Mouse (Mus musculus) gastrocnemius, adult 2 months (tissue): Measurements from ENCODE around the gene Trpm3. TPM values are rescaled to one million over a fixed set of nuclear protein-coding genes. Genes with fewer than 3 reads are reported as not detected.

Source experiments
- DNase-seq: peaks from one replicate; pipeline ENCODE4 v3.0.0; 2022
- H3K27ac ChIP-seq: fragments of 200-600 bp; 2 replicates; pipeline ENCODE4 v1.8.1; 2022; ENCODE audit warnings: mild to moderate bottlenecking
- H3K4me3 ChIP-seq: fragments of 200-600 bp; 2 replicates; pipeline ENCODE4 v1.8.1; 2022; ENCODE audit warnings: mild to moderate bottlenecking, moderate library complexity
- CTCF ChIP-seq: fragments of 200-600 bp; IDR thresholded peaks from 2 replicates; pipeline ENCODE4 v1.8.1; 2022; ENCODE audit warnings: antibody characterized with exemption, mild to moderate bottlenecking, moderate library complexity
- intact Hi-C: fragments of 180-260 bp; cut with DNase I; formaldehyde crosslinking; loops from one replicate; pipeline ENCODE4 v1.15.1; 2025
- long read RNA-seq, 2 experiments: library from polyadenylated mRNA; stranded (forward); transcript quantifications; one replicate each; pipeline ENCODE4 v2.0.0; 2021
- total RNA-seq, 2 experiments: library from RNA; stranded (reverse); gene quantifications; 2 replicates each; pipeline ENCODE4 v1.2.3; 2021

Gene Trpm3
- total RNA-seq = under 1 TPM; 0.73 to 0.77 TPM
- long read RNA-seq, experiment 1, partial matches to known transcripts = 0 of 2 reads
- long read RNA-seq, experiment 1, other reads (novel, unspliced or antisense) = 2 of 2 reads
- long read RNA-seq, experiment 2, partial matches to known transcripts = 0 of 1 reads
- long read RNA-seq, experiment 2, other reads (novel, unspliced or antisense) = 1 of 1 reads

DNA sequence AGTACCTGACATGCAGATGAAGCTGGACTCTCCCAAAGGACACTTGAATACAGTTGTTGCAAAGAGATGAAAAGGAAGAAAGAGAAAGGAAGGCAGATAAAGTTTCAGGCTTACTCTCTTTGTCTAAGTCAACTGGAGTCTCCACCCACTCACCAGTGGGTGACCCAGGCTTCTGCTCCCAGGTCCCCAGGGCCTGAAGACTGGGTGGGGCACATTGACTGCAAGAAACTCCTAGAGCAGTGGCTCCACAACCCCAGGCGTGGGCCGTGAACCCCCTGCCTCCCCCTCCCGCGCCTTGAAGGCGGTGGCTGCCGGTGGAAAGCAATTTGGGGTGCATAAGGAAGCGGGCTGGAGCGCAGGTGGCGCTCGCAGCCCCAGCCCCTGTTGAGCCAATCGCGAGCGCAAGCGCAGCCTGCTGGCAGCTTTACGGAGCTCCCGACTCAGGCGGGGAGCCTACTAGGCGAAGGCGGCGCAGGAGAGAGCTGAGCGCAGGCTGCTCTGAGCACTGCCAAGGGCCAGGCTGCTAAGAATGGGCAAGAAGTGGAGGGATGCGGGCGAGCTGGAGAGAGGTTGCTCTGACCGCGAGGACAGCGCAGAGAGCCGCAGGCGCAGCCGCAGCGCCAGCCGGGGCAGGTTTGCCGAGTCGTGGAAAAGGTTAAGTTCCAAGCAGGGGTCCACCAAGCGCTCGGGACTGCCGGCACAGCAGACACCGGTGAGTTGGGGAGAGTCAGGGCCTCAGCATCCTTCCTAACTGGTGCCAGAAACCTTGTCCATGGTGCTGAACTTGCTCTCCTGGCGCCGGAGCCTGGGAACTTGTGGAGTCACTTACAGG lies at the start of gene Trpm3:
TSS of gene Trpm3 (plus strand) at position 457 of the 832 bp plus-strand sequence.
- Histone ChIP-seq H3K4me3 (no peak within 1 kb of the TSS), H3K27ac (no peak within 1 kb of the TSS)
- no peak for TF ChIP-seq CTCF
- intact Hi-C loops = no loop called here
- peak; percentile 21 for DNase-seq

DNA sequence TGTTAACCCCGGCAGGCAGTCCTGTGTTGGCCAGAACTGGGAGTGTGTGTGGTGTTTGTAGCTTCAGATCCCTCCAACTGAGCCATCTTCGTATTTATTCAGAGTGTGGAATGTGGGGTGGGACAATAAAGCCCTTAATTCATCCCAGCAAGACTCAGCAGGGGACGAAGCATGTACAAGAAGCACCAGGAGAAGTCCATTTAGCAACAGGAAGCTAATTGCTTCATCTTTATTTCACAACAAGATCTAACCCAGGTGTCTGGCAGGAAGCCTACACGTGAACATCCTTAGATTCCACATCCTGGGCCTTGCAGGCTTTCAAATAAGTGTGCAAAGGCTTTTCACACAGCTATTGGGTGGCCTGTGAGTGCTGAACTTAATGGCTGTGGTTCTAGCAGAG lies 38.3 kb upstream of the Trpm3 start:
- Histone ChIP-seq H3K4me3 (no peak overlapping the region), H3K27ac (no peak overlapping the region)
- no peak for DNase-seq
- no peak for TF ChIP-seq CTCF
- intact Hi-C loops = no loop called here

DNA sequence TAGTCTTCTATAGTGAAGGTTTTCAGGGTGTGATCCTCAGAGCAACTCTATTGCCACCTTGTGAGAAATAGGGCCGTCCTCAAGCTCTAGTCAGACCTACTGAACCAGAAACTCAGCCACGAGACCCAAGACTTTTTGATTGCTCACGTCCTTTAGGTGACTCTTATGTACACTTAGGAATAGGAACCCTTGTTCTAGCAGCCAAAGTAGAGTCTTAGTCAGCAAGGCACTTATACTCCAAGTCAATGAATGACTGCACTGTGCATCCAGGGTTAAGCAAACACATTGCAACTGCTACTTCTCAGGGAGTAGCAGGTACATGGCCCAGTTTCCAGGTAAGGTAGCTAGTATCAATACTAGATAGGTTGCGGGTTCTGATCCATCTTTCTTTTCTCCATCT lies 35.0 kb upstream of the Trpm3 start:
- H3K27ac ChIP-seq = no peak overlapping the region
- no peak for TF ChIP-seq CTCF
- DNase-seq = no peak
- intact Hi-C loops = no loop called here
- no peak overlapping the region for H3K4me3 ChIP-seq

- Histone ChIP-seq H3K27ac (no peak overlapping the region), H3K4me3 (no peak overlapping the region)
- no peak for TF ChIP-seq CTCF
- intact Hi-C loops = no loop called here
- DNase-seq = no peak
Observed at GRCm38 (mm10) chr19:22104848-22105484, 33.9 kb upstream of the Trpm3 start.

GRCm38 (mm10) chr19:22105648-22106047 lies 33.2 kb upstream of the Trpm3 start:
- H3K27ac ChIP-seq = no peak overlapping the region
- no peak for TF ChIP-seq CTCF
- intact Hi-C loops = no loop called here

GRCm38 (mm10) chr19:22108893-22109463 lies 29.9 kb upstream of the Trpm3 start:
- Histone ChIP-seq H3K27ac (no peak overlapping the region), H3K4me3 (no peak overlapping the region)
- intact Hi-C loops = no loop called here
- no peak for DNase-seq
- no peak for TF ChIP-seq CTCF

More at GRCm38 (mm10) chr19:22105648-22106047, 33.2 kb upstream of the Trpm3 start:
- DNase-seq = no peak
- no peak overlapping the region for H3K4me3 ChIP-seq

DNA sequence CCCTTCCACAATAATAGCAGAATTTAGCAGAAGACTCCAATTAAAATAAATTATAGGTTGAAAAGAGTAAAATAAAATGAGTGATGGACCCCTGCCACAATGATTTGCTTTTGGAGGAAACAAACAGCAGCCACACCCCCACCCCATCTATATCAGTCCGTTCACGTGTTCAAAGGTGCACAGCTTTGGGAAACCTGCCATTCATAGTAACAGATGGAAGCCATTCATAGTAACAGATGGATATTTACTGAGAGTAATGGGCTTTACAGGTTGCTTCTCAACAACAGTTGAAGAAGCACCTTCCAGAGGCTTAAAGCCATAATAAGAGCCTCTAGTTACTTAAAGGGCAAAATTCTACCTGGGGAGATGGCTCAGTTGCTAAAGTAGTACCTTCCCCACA lies 17.9 kb upstream of the Trpm3 start:
- DNase-seq = no peak
- intact Hi-C loops = no loop called here
- no peak for TF ChIP-seq CTCF
- Histone ChIP-seq H3K4me3 (no peak overlapping the region), H3K27ac (no peak overlapping the region)

DNA sequence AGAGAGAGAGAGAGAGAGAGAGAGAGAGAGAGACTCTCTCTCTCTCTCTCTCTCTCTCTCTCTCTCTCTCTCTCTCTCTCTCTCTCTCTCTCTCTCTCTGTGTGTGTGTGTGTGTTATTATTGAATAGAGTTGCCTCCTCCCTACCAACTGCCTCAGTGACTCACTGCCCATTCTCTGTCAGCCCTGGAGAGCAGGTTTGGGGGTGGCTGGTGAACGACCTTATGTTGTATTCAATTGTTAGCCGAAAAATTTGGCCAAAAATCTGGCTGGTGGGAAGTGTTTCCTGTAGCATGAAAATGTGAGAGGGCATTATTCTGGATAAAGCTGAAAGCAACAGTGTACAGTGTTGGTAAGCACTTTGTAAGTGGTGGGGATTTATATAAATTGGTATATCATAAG lies 17.2 kb upstream of the Trpm3 start:
- intact Hi-C loops = no loop called here
- Histone ChIP-seq H3K27ac (no peak overlapping the region), H3K4me3 (no peak overlapping the region)
- TF ChIP-seq CTCF = no peak
- DNase-seq = no peak

DNA sequence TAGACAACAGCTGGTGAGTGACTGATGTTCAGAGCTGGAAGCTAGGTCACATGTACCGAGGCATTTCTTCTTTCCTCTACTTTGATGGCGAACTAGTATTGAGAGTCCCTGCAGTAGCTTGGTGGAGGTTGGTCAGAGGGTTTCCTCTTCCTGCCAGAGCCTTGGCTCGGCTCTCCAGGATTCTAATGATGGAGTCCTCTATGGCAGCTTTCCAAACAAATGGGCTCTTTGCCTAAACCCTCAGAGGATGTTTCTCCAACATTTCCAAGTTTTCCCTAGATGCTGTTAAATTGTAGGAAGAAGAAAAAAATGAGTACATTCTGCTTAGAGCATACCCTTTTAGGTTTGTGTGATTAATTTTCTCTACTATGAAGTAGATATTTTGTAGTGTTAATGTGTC lies 6.2 kb upstream of the Trpm3 start:
- no peak for DNase-seq
- no peak for TF ChIP-seq CTCF
- Histone ChIP-seq H3K4me3 (no peak overlapping the region), H3K27ac (no peak overlapping the region)
- intact Hi-C loops = no loop called here

DNA sequence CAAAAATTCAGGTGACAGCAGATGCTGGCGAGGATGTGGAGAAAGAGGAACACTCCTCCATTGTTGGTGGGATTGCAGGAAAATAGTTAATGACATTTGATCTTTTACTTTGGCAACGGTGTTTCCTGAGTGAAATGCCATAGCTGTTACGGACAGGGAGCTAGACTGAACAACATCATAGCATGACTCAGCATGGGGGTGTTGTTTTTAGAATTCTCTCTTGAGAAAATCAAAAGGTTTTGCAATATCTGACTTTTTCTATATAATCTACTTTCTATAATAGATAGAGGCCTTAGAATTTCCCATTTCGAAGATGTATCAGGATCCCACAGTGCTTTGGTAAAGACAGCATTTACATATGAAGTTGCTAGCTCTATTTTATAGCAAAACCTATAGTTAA lies 39.7 kb downstream of the Trpm3 start:
- Histone ChIP-seq H3K4me3 (no peak overlapping the region), H3K27ac (no peak overlapping the region)
- intact Hi-C loops = no loop called here
- TF ChIP-seq CTCF = no peak
- DNase-seq = no peak

DNA sequence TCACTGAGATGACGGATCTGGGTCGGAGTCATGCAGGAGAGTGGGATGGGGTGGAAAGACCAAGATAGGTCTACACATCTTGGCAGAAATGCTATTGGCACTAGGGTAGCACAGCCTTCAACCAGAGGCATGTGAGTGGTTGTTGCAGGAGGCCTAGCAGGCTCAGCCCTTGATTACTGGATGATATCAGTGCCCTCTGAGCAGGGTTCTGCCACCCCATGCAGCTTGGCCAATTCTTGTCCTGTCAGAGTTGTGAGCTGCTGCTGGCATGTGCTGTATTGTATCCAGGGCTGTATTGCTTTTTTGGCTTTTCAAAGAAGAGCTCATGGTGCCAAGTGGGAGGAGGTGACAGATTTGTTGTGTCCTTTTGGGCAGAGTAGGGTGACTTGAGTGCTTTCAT lies 40.2 kb downstream of the Trpm3 start:
- intact Hi-C loops = no loop called here
- Histone ChIP-seq H3K4me3 (no peak overlapping the region), H3K27ac (no peak overlapping the region)
- TF ChIP-seq CTCF = no peak
- DNase-seq = no peak

- intact Hi-C loops = no loop called here
- no peak for TF ChIP-seq CTCF
- no peak overlapping the region for H3K4me3 ChIP-seq
- no peak for DNase-seq
- H3K27ac ChIP-seq = no peak overlapping the region
Observed at GRCm38 (mm10) chr19:22180136-22180535, 41.3 kb downstream of the Trpm3 start.

DNA sequence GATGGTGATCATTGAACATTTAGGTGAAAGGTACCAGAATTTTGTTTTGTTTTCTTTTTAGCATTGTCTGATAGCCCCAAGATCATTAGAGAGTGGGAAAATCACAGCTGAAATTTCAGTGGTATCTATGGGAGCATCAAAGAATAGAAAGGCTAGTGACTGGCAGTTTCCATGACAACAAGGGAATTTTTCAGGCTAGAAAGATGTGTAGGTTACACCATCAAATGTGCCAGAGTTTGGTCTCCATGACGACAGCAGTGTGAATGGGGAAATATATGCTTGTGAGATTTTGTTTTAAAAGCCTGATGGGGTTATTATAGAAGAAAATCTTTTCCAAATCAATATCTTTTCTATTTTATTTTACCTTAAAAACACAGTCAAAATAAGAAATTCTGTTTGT lies 50.9 kb downstream of the Trpm3 start:
- DNase-seq = no peak
- no peak for TF ChIP-seq CTCF
- intact Hi-C loops = no loop called here
- H3K4me3 ChIP-seq = no peak overlapping the region
- H3K27ac ChIP-seq = no peak overlapping the region
